Mouse (Mus musculus) midbrain, embryonic 13.5 days (tissue): ENCODE data around the gene Bbx. TPM values are rescaled to one million over a fixed set of nuclear protein-coding genes. Genes with fewer than 3 reads are reported as not detected.
A peak's percentile ranks its signal among the peaks of the same experiment; 100 is the strongest.

Source experiments
- ATAC-seq: fragments of 200-750 bp; cut with Nextera tagmentation; 2 replicates; pipeline ENCODE4 v1.8.0; 2017; ENCODE audit warnings: mild to moderate bottlenecking, moderate TSS enrichment, moderate library complexity
- H3K27ac ChIP-seq: fragments of 300-500 bp; sonication (generic); 2 replicates; pipeline ENCODE4 v1.5.1; 2015; ENCODE audit warnings: inconsistent platforms, mild to moderate bottlenecking, moderate library complexity
- H3K27me3 ChIP-seq: fragments of 300-500 bp; sonication (generic); 2 replicates; pipeline ENCODE4 v1.6.1; 2015; ENCODE audit warnings: mild to moderate bottlenecking, inconsistent platforms
- H3K36me3 ChIP-seq: fragments of 300-500 bp; sonication (generic); 2 replicates; pipeline ENCODE4 v1.6.1; 2015; ENCODE audit warnings: mild to moderate bottlenecking, inconsistent platforms
- H3K4me1 ChIP-seq: fragments of 300-500 bp; sonication (generic); replicated peaks from 2 replicates; pipeline ENCODE4 v1.6.1; 2015; ENCODE audit warnings: inconsistent platforms
- H3K4me2 ChIP-seq: fragments of 300-500 bp; sonication (generic); replicated peaks from 2 replicates; pipeline ENCODE4 v1.6.1; 2015; ENCODE audit warnings: moderate library complexity, mild to moderate bottlenecking, inconsistent platforms
- H3K4me3 ChIP-seq: fragments of 300-500 bp; sonication (generic); replicated peaks from 2 replicates; pipeline ENCODE4 v1.5.1; 2015; ENCODE audit warnings: mild to moderate bottlenecking, inconsistent platforms
- H3K9ac ChIP-seq: fragments of 300-500 bp; sonication (generic); replicated peaks from 2 replicates; pipeline ENCODE4 v1.6.1; 2015; ENCODE audit warnings: mild to moderate bottlenecking, inconsistent platforms
- H3K9me3 ChIP-seq: fragments of 300-500 bp; sonication (generic); 2 replicates; pipeline ENCODE4 v1.6.1; 2016; ENCODE audit warnings: mild to moderate bottlenecking, inconsistent platforms
- WGBS: fragments of 180-500 bp; shearing (Covaris S2); methylation state at CpG from one replicate; pipeline ENCODE4 v1.1.7; 2015; 5-methylcytosine and 5-hydroxymethylcytosine counted together
- polyA plus RNA-seq: library from polyadenylated mRNA; unstranded; fragments of >200 nt; fragmentation: Nextera tagmentation; extraction: Ambion mirVana; gene quantifications from 2 replicates; pipeline ENCODE4 v1.2.1, GENCODE M21; 2015

Gene Bbx
- polyA plus RNA-seq, 1 experiment from 2014 or later: 27.7 TPM

DNA sequence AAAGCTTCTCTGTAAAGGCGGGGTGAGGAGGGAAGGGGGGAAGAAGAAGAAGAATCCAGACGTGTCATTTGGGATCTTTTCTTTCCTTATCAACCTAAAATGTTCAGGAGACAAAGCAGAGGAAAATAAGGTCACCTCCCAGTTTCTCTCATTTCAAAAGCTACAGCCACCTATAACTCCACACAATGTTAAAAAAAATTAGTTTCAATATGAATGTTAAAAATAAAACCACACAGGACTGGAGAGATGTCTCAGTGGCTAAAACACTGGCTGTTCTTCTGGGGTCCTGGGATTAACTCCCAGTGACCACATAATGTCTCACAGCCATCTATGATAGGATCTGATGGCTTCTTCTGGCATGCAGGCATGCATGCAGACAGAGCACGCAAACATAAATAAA, 43.7 kb downstream of the Bbx start:
- no peak overlapping the region for H3K27ac ChIP-seq
- no peaks in the 10 kb centered on the region for H3K9me3 ChIP-seq
- ATAC-seq: no peak
- H3K9ac ChIP-seq: no peak overlapping the region
- no peaks in the 10 kb centered on the region for H3K36me3 ChIP-seq
- no peak overlapping the region for H3K4me3 ChIP-seq
- H3K4me2 ChIP-seq: no peak overlapping the region
- WGBS: 81% methylated on average over 3 of the region's 3 CpGs
- no peaks in the 10 kb centered on the region for H3K4me1 ChIP-seq
- H3K27me3 ChIP-seq: no peaks in the 10 kb centered on the region

GRCm38 (mm10) chr16:50383541-50383940, 48.6 kb downstream of the Bbx start:
- Histone ChIP-seq H3K4me1 (peaks cover 21% of the 10 kb centered on the region), H3K27ac (no peak overlapping the region), H3K9ac (no peak overlapping the region), H3K9me3 (no peaks in the 10 kb centered on the region), H3K36me3 (no peaks in the 10 kb centered on the region), H3K27me3 (no peaks in the 10 kb centered on the region), H3K4me3 (no peak overlapping the region), H3K4me2 (no peak overlapping the region)
- 94% methylated on average over 8 of the region's 8 CpGs for WGBS
- no peak for ATAC-seq

DNA sequence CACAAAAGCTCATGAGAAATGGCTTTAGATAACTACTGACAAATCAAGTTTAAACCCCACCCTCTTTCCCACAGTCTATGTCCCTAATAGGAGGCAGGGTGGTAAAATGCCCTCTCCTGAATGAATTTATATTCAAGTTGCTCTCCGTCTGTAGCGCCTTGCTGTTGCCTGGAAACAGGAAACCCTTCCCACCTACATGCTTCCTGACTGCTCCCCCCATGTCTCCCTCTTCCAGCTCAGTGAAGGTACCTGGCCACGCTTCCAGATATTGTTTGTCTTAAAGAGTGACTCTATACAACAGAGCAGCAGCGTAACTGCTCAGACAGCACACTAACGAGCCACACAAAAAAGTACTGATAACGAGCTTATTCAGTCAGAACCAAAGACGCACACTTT, 50.8 kb downstream of the Bbx start:
- no peaks in the 10 kb centered on the region for H3K27me3 ChIP-seq
- H3K4me3 ChIP-seq: peak overlapping the region; percentile 27
- peaks cover 21% of the 10 kb centered on the region for H3K4me1 ChIP-seq
- H3K9me3 ChIP-seq: no peaks in the 10 kb centered on the region
- WGBS: 33% methylated on average over 7 of the region's 7 CpGs
- no peaks in the 10 kb centered on the region for H3K36me3 ChIP-seq
- H3K27ac ChIP-seq: no peak overlapping the region
- H3K9ac ChIP-seq: no peak overlapping the region
- H3K4me2 ChIP-seq: peak overlapping the region; percentile 50
- peak; percentile 85 for ATAC-seq

- H3K36me3 ChIP-seq: no peaks in the 10 kb centered on the region
- no peaks in the 10 kb centered on the region for H3K9me3 ChIP-seq
- H3K27ac ChIP-seq: no peak overlapping the region
- ATAC-seq: peak; percentile 95
- H3K4me2 ChIP-seq: peak overlapping the region; percentile 50
- 16% methylated on average over 10 of the region's 10 CpGs for WGBS
- H3K9ac ChIP-seq: no peak overlapping the region
- H3K27me3 ChIP-seq: no peaks in the 10 kb centered on the region
- H3K4me3 ChIP-seq: peak overlapping the region; percentile 27
- H3K4me1 ChIP-seq: peaks cover 21% of the 10 kb centered on the region
These were observed 51.4 kb downstream of the Bbx start for GRCm38 (mm10) chr16:50380682-50381350.

DNA sequence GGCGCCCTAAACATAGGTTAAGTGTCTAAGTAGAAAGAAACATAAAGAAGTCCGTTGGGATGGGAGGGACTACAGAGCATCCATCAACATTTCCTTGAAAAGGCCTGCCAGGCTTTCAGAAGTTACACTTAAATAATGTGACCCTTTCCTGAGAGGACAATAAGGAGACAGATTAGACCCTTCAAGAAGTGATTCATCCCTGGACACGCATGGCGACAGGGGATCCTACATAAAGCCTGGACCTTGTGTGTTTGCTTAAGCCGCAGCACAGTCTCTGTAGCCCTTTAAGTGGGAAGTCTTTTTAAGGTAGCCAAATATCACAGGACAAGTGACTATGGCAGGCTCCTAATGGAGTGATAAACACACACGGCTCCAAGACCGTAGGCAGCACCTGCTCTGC, 52.0 kb downstream of the Bbx start:
- H3K27me3 ChIP-seq: no peaks in the 10 kb centered on the region
- H3K4me1 ChIP-seq: peaks cover 21% of the 10 kb centered on the region
- ATAC-seq: no peak
- no peak overlapping the region for H3K4me3 ChIP-seq
- H3K27ac ChIP-seq: no peak overlapping the region
- H3K36me3 ChIP-seq: no peaks in the 10 kb centered on the region
- H3K9me3 ChIP-seq: no peaks in the 10 kb centered on the region
- no peak overlapping the region for H3K9ac ChIP-seq
- 19% methylated on average over 7 of the region's 7 CpGs for WGBS
- H3K4me2 ChIP-seq: peak overlapping the region; percentile 50; the same call in 1 of the 2 replicates

- Histone ChIP-seq H3K9me3 (no peaks in the 10 kb centered on the region), H3K27me3 (no peaks in the 10 kb centered on the region), H3K36me3 (no peaks in the 10 kb centered on the region), H3K4me1 (peaks cover 4% of the 10 kb centered on the region; the same call in 1 of the 2 replicates), H3K4me3 (no peak overlapping the region), H3K27ac (no peak overlapping the region), H3K9ac (no peak overlapping the region), H3K4me2 (no peak overlapping the region)
- no peak for ATAC-seq
- 89% methylated on average over 3 of the region's 3 CpGs for WGBS
These were observed 57.6 kb downstream of the Bbx start for GRCm38 (mm10) chr16:50374611-50375010.

DNA sequence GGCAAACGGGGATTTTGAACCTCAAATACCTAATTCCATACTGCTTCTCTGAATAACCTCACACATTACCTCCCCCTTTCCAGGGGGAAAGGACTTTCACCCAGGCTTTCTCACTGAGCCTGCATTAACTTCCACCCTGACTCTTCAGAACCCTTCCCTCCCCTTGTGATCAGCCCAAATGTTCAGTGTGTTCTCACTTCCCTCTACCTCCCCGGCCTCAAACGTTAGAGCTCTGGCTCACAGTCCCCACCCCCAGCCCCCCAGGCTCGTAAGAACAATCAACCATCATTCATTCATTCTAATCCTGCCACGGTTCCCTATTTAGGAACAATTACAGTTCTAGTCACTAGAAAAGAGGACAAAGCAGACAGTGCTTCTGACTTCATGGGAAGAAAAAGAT, 58.5 kb downstream of the Bbx start:
- H3K9ac ChIP-seq: no peak overlapping the region
- WGBS: 21% methylated on average over 5 of the region's 5 CpGs
- H3K4me3 ChIP-seq: no peak overlapping the region
- H3K27ac ChIP-seq: no peak overlapping the region
- no peaks in the 10 kb centered on the region for H3K9me3 ChIP-seq
- ATAC-seq: no peak
- H3K4me1 ChIP-seq: peaks cover 4% of the 10 kb centered on the region; the same call in 1 of the 2 replicates
- H3K27me3 ChIP-seq: no peaks in the 10 kb centered on the region
- H3K36me3 ChIP-seq: no peaks in the 10 kb centered on the region
- no peak overlapping the region for H3K4me2 ChIP-seq

DNA sequence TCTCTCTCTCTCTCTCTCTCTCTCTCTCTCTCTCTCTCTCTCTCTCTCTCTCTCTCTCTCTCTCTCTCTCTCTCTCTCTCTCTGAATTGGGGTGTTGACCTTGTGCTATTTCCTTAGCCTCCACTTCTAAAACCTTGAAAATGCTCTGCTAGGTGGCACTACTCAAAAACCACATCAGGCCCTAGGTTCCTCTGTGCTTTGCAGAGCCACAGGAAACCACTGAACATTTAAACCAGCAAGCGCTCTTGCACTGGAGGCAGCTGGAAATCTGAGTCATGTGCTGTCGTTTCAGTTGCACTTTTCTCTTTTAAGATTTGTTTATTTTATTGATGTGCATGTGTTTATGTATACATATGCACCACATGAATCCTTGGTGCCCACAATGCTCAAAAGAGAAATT, 59.6 kb downstream of the Bbx start:
- Histone ChIP-seq H3K27me3 (no peaks in the 10 kb centered on the region), H3K9me3 (no peaks in the 10 kb centered on the region), H3K4me1 (peaks cover 4% of the 10 kb centered on the region; the same call in 1 of the 2 replicates), H3K9ac (no peak overlapping the region), H3K27ac (no peak overlapping the region), H3K4me2 (no peak overlapping the region), H3K36me3 (no peaks in the 10 kb centered on the region), H3K4me3 (no peak overlapping the region)
- WGBS: 87% methylated on average over 2 of the region's 2 CpGs
- ATAC-seq: no peak

DNA sequence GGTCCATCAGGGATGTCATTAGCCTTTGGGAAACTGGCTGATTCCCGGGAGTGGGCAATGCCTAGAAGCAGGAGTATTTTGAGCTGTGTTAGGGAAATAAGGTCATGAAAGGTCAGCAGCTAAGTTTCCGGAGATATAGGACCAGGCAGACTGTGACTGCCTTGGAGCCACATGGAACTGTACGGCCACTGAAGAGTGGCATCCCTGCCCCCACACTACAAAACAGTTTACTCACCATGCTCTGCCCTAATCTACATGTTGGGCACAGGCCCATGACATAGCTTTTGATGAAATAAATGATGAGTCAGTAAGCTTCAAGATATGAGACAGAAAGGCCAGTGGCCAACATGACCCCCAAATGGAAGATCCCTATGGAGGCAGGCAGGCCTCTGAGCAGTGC, 60.7 kb downstream of the Bbx start:
- Histone ChIP-seq H3K4me1 (peaks cover 4% of the 10 kb centered on the region; the same call in 1 of the 2 replicates), H3K27ac (no peak overlapping the region), H3K9ac (no peak overlapping the region), H3K36me3 (no peaks in the 10 kb centered on the region), H3K27me3 (no peaks in the 10 kb centered on the region), H3K4me3 (no peak overlapping the region), H3K9me3 (no peaks in the 10 kb centered on the region), H3K4me2 (no peak overlapping the region)
- no peak for ATAC-seq
- WGBS: 68% methylated on average over 3 of the region's 3 CpGs

DNA sequence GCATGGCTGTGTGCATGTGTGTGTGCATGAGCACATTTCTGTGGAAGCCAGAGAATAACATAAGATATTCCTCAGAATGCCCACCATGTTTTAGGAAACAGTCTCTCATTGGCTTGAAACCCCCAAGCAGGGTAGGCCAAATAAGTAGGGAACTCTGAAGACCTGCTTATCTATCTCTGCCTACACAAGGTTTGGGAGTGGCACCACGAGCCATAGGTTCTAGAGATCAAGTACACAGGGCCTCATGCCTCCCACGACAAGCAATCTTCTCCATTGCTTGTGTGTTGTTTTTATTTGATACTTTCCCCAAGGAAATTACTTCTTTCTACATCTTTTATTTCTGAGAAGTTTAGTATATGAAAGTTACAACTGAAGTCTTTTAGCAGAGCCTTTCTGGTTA, 61.8 kb downstream of the Bbx start:
- no peak overlapping the region for H3K27ac ChIP-seq
- H3K9ac ChIP-seq: no peak overlapping the region
- H3K4me1 ChIP-seq: peaks cover 4% of the 10 kb centered on the region; the same call in 1 of the 2 replicates
- H3K4me2 ChIP-seq: no peak overlapping the region
- no peak for ATAC-seq
- no peaks in the 10 kb centered on the region for H3K9me3 ChIP-seq
- no peak overlapping the region for H3K4me3 ChIP-seq
- H3K36me3 ChIP-seq: no peaks in the 10 kb centered on the region
- 95% methylated on average over 2 of the region's 2 CpGs for WGBS
- no peaks in the 10 kb centered on the region for H3K27me3 ChIP-seq

GRCm38 (mm10) chr16:50366556-50366955, 65.6 kb downstream of the Bbx start:
- Histone ChIP-seq H3K27ac (no peak overlapping the region), H3K4me3 (no peak overlapping the region), H3K27me3 (no peaks in the 10 kb centered on the region), H3K9ac (no peak overlapping the region), H3K9me3 (no peaks in the 10 kb centered on the region), H3K4me1 (peaks cover 16% of the 10 kb centered on the region), H3K36me3 (no peaks in the 10 kb centered on the region), H3K4me2 (no peak overlapping the region)
- WGBS: 67% methylated on average over 5 of the region's 5 CpGs
- no peak for ATAC-seq

DNA sequence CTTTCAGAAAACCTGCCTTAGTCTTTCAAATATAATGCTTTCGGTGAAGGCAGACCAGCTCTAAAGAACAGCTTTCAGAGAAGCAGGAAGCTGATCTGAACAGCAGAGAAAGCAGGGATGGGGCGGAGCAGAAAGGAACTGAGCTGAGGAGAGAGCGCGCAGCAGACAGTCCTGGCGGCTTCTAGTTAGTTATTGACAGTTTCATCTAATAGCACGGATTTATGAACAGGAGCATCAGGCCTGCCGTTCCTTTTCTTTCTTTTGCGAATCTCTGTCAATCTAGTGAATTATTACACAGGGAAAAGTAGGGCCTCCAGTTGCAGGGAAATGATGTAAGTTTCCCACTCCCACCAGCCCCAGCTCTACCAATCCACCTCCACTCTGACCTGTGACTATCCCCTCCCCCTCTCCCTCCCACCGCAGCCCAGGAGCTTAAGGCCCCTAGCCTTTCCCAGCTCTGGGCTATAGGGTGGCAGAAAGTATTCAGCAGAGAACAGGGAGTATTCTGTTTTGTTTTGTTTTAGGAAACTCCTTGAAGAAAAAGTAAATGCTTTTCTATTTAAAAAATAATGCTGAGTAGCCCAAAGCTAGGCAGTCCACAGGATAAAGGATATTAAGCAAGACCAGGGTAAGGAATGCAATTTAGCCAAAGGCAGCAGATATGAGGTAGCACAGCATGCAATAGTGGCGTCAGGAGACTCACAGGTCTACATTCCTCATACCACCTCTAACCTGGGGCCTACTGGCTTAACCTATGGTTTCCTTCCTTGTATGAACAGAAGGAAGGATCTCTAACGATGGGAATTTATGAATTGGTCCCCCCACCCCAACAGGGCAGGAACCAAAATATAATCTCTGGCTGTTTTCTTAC, 67.8 kb downstream of the Bbx start:
- no peaks in the 10 kb centered on the region for H3K27me3 ChIP-seq
- peak overlapping the region; percentile 36 for H3K4me3 ChIP-seq
- no peaks in the 10 kb centered on the region for H3K9me3 ChIP-seq
- ATAC-seq: peak; percentile 97
- peak overlapping the region; percentile 50 for H3K9ac ChIP-seq
- peaks cover 16% of the 10 kb centered on the region for H3K4me1 ChIP-seq
- H3K4me2 ChIP-seq: peak overlapping the region; percentile 49
- peak overlapping the region; percentile 65 for H3K27ac ChIP-seq
- H3K36me3 ChIP-seq: no peaks in the 10 kb centered on the region
- 13% methylated on average over 11 of the region's 11 CpGs for WGBS
